Mouse (Mus musculus) cerebellum, adult 2 months (tissue): ENCODE measurements around the gene Ptprcap.

Experiments
- CTCF ChIP-seq: fragments of 200-500 bp; IDR thresholded peaks from 2 replicates; pipeline ENCODE4 v1.5.1; 2011; ENCODE audit warnings: low read depth, mild to moderate bottlenecking, control low read depth, low read length, moderate library complexity, borderline replicate concordance; ENCODE audit not compliant: insufficient read depth
- POLR2A ChIP-seq: fragments of 200-500 bp; IDR thresholded peaks from 2 replicates; pipeline ENCODE4 v1.6.1; 2011; ENCODE audit warnings: low read length, control low read depth, borderline replicate concordance; ENCODE audit not compliant: insufficient read depth

DNA sequence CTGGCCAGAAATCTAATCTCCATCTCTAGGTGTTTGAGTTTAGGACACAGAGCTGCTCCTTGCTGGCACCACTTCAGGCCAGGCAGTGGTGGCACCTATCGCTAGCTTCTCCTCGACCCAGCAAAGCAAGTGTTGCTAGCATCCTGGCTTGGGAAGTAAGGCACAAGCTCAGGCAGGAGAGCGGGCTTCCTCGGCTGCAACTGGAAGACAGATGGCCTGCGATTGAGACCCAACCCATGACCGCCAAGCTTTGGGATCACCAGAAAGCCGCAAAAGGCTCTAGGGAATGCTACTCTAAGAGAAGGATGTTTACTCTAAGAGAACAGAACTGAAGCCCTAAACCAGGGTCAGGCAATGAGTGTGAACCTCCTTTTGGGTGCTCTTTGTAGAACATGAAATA, 23.9 kb upstream of the Ptprcap start:
- TF ChIP-seq CTCF, result no peak
- no peak for TF ChIP-seq POLR2A
